Mouse (Mus musculus): ENCODE data around the gene Slc6a2.

The Slc6a2 gene

GRCm38 (mm10) chr8:93038831-93039230 lies 79.0 kb downstream of the Slc6a2 start:
- no peak for DNase-seq

- no peak for DNase-seq
Measured at GRCm38 (mm10) chr8:93040256-93040655, 80.4 kb downstream of the Slc6a2 start.

GRCm38 (mm10) chr8:93040776-93041567 lies 81.1 kb downstream of the Slc6a2 start:
- DNase-seq: no peak

- no peak for DNase-seq
Measured at GRCm38 (mm10) chr8:93043083-93043482, 83.2 kb downstream of the Slc6a2 start.

GRCm38 (mm10) chr8:93048092-93048491 lies 88.2 kb downstream of the Slc6a2 start, which contains the start of gene Ces1a:
TSS of gene Ces1a (minus strand) at chr8:93048192.
- no peak for DNase-seq

GRCm38 (mm10) chr8:93048510-93049416 lies 88.9 kb downstream of the Slc6a2 start:
- DNase-seq: no peak

Measured in liver (tissue).